Mouse (Mus musculus) retina, embryonic 14.5 days (tissue): ENCODE measurements around the gene Cdk18.

ENCODE experiments used
- DNase-seq: peaks from one replicate; pipeline ENCODE4 v3.0.0-alpha.2; 2015; ENCODE audit warnings: low spot score

Cdk18 gene

GRCm38 (mm10) chr1:132149410-132149809, 9.9 kb upstream of the Cdk18 start:
- DNase-seq, result no peak

- DNase-seq, result no peak
These were observed 6.6 kb upstream of the Cdk18 start for GRCm38 (mm10) chr1:132145973-132146685.

DNA sequence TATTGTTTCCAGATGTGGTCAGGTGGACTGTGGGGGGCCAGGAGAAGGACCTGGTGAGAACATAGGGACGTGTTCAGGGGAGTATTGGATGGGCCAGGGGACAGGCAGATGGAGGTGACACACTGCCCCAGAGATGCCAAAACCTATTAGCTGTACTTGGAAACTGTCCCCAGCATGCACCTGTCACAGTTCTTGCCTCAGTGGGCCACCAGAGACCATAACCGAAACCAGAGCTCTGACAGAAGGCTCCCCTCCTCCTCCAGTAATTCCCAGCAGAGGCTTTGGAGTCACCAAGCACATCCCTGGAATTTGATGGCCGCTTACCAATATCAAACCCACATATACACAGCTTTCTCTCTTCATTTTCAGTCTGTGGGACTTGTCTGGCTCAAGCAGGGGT, 5.4 kb upstream of the Cdk18 start:
- DNase-seq, result no peak

DNA sequence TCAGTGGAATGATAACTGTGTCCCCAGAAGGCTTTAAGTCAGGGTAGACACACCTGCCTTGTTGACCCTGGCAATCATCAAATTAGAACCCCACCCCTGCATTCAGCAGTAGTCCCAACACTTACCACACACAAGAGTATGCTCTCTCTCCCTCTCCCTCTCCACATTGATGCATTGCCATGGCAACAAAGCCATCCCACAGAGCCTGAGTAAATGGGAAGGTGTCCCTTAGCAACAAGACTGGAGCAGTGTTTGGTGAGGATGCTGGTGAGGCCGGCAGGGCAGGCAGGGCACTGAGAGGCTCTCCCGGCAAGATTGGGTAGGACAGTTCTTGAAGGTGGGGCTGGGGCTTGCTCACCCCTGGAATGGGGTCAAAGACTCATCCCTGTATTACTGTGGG, 4.7 kb upstream of the Cdk18 start:
- peak; percentile 36 for DNase-seq

GRCm38 (mm10) chr1:132143730-132144129, 4.2 kb upstream of the Cdk18 start:
- DNase-seq, result no peak

- DNase-seq, result no peak
These were observed 3.6 kb upstream of the Cdk18 start for GRCm38 (mm10) chr1:132143079-132143478.

GRCm38 (mm10) chr1:132141753-132142152, 2.3 kb upstream of the Cdk18 start:
- DNase-seq, result no peak

GRCm38 (mm10) chr1:132141166-132141565, 1.7 kb upstream of the Cdk18 start:
- DNase-seq, result no peak

DNA sequence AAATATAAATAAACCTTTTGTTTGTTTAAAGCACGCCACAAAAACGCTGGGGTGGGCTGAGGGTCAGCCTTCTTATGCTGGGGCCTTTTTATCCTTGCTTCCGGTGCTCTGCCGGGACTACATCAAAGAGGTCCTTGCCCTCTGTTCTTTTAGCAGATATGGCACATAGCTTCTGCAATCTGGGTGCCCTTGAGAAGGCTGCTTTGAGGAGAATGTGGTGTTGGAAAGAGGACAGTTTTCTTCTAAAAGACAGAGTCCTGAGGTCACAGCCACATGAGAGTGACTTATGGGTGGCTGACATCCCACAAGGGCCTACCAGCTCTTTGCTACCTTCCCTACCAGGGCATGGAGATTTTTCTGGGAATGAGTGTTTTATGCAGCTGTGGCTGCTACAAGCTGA, 1.1 kb upstream of the Cdk18 start:
- DNase-seq, result no peak

DNA sequence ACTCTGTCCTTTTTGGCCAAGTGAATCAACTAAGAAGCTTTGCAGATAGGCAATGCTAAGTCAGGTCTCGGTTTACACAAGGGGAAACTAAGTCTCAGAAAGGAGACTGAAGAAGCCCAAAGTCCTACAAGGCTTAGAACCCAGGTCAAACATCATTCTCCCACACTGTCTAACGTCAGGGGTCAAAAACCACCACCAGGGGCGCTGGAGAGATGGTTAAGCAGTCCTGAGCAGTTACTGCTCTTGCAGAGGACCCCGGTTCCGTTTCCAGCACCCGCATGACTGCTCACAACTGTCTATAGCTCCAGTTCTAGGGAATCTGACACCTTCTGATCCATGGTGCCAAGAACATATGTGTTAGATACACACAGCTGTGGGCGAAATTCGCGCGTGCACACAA, 687 bp upstream of the Cdk18 start:
- DNase-seq, result peak; percentile 65

GRCm38 (mm10) chr1:132138576-132139415, 688 bp downstream of the Cdk18 start:
- no peak for DNase-seq

GRCm38 (mm10) chr1:132137935-132138575, 1.4 kb downstream of the Cdk18 start:
- DNase-seq, result no peak

DNA sequence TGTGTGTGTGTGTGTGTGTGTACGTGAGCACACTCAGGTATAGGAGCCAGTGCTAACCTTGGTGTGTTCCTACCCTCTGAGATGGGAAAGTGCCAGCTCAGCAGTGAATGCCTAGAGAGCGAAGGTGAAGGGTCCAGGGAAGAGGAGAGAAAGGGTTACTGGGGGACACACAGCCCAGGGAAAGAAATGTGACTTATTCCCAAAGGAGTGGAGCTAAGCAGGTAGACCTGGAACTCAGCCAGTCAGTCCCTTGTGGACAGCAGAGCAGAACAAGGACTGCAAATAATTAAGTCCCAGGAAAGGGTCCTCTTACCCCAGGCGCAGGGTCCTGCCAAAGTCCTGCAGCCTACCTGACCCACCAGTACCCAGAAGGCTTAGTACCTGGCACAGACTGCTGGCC, 2.6 kb downstream of the Cdk18 start:
- DNase-seq, result no peak

DNA sequence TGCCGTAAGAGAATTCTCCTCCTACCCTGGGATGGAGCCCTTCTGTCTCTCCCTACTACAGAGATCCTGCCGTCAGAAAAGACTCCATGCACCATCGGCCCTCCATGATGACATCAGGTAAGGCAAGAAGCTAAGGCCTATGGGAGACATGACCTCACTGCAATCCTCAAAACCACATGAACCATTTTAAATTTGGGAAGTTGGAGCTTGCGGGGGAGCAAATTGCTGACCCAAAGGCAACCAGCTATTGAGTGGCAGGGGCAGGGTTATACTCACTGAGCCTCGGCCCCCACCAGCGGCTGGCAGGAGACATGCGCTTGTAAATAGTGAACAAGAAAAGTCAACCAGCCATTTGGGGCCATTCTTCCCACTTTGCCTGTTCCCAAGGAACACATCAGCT, 3.9 kb downstream of the Cdk18 start:
- no peak for DNase-seq

DNA sequence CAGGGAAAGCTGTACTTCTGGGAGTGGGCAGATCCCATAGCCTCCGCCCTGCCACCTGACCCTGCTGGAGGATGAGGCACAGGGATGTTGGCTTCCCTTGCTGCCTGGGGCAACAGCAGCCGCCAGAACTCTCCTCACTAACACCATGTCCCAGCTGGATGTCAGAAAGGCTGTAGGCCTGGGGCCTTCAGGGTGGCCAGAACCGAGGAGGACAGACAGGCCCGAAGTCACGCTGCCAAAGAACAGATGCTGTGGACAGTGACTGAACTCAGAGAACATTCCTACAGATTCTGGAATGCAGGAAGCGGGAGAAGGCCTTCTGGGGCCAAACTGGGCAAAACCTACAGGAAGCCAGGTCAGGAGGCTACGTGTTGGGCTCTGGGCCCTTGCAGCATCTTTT, 11.2 kb downstream of the Cdk18 start:
- no peak for DNase-seq

DNA sequence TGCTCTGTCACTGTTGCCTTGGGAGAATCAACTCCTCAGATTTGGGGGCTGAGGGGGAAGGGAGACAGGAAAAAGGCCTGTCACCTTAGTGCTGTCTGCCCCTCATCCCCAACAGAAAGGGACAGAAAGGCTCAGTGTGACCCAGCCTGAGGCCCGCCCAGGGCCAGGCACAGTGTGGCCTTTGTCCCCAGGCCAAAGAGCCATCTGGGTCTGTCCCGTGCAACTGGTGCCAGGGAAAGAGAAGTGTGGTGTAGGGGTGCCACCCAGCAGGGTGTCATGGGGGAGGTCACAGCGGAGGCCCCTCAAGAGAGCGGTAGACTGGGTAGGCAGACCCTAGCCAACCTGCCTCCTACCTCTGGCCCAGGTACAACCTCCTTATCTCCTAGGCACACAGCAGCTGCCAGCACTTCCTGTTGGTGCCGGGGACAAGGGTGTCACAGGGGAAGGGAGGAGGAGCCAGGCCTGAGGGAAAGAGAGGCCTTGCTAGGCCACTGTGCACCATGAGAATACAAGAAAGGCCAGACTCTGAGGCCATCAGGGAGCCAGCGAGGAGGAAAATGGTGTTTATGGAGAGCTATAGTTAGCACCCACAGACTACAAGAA, 13.6 kb downstream of the Cdk18 start:
- no peak for DNase-seq

GRCm38 (mm10) chr1:132125249-132125648, 14.2 kb downstream of the Cdk18 start:
- DNase-seq, result peak; percentile 33

- peak; percentile 47 for DNase-seq
These were observed 16.0 kb downstream of the Cdk18 start for GRCm38 (mm10) chr1:132123420-132124014.

DNA sequence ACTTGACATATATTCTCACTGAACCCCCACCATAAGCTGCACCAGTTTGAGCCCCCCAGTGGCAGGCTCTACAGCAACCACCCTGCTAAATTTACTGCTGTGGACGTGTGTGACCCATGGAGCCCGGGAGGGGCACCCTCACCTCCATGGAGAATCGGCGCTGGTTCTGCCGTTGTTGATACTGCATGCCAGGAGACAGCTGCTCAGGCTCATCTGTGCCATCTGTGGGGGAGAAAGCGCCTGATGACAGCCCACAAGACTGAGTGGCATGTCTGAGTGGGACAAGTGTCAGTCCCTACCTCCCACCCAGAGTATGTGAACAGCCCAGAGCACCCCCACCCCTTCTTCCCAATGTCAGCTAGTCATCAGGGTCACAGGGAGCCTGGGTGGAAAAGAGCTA, 17.6 kb downstream of the Cdk18 start:
- DNase-seq, result no peak

DNA sequence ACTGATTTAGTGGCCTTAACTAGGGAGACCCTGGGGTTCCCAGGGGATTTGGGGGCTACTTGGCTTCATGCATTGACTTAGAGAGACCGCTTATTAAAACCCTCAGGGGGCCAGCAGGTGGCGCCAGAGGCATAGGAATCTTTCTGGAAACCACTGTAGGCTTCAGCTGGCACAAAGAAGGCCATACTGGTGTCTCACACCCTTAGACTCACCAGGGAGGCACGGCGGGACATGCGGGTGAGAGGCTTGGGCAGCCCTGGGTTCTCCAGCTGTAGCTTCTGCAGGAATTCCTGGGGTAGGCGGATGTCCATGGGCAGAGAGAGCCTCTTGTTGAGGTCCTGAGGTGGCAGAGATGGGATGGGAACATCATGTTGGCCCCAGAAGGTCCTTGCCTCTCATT, 18.2 kb downstream of the Cdk18 start:
- peak; percentile 97 for DNase-seq

DNA sequence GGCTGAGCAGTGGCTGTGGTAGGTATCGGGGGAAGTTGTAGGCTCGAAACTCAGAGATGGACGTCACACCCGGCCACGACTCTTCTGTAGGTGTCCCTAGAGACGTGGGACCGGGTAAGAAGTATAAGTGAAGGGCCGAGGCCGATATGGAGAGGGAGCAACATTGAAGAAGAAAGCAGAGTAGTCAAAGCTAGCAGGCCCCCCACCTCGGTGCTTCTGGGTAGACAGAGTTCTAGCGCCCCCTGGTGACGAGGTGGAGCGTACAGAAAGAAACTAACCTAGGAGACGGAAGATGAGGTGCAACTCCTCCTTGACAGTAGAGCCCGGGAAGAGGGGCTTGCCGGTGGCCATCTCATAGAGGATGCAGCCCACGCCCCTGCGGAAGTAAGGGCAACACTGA, 22.9 kb downstream of the Cdk18 start:
- DNase-seq, result peak; percentile 87

- DNase-seq, result no peak
These were observed 26.4 kb downstream of the Cdk18 start for GRCm38 (mm10) chr1:132113098-132113497.
